Mouse (Mus musculus) heart, embryonic 11.5 days (tissue): ENCODE results near the gene Ing5. TPM values are rescaled to one million over a fixed set of nuclear protein-coding genes. Genes with fewer than 3 reads are reported as not detected.
"Not testable (repeated sequence)": the region's sequence is repeated elsewhere in the genome, so short reads cannot be mapped to it uniquely, and the experiment has no call there.

Experiments
- ATAC-seq: fragments of 200-750 bp; cut with Nextera tagmentation; replicated peaks from 2 replicates; pipeline ENCODE4 v1.8.0; 2017; ENCODE audit warnings: moderate library complexity; ENCODE audit not compliant: insufficient number of reproducible peaks, low FRiP score, low TSS enrichment
- H3K27ac ChIP-seq: fragments of 300-500 bp; sonication (generic); 2 replicates; pipeline ENCODE4 v1.5.1; 2014; ENCODE audit warnings: mild to moderate bottlenecking, low read depth, low read length
- H3K27me3 ChIP-seq: fragments of 300-500 bp; sonication (generic); 2 replicates; pipeline ENCODE4 v1.6.1; 2014; ENCODE audit warnings: mild to moderate bottlenecking, low read length, mixed read lengths; ENCODE audit not compliant: control insufficient read depth, insufficient read depth
- H3K36me3 ChIP-seq: fragments of 300-500 bp; sonication (generic); 2 replicates; pipeline ENCODE4 v1.6.1; 2014; ENCODE audit warnings: mild to moderate bottlenecking, low read length, moderate library complexity, mixed read lengths; ENCODE audit not compliant: control insufficient read depth, insufficient read depth
- H3K4me1 ChIP-seq: fragments of 300-500 bp; sonication (generic); 2 replicates; pipeline ENCODE4 v1.6.1; 2014; ENCODE audit warnings: low read length; ENCODE audit not compliant: control insufficient read depth, insufficient read depth
- H3K4me2 ChIP-seq: fragments of 300-500 bp; sonication (generic); 2 replicates; pipeline ENCODE4 v1.6.1; 2014; ENCODE audit warnings: mild to moderate bottlenecking, moderate library complexity
- H3K4me3 ChIP-seq: fragments of 300-500 bp; sonication (generic); 2 replicates; pipeline ENCODE4 v1.5.1; 2014; ENCODE audit warnings: low read depth, low read length
- H3K9ac ChIP-seq: fragments of 300-500 bp; sonication (generic); 2 replicates; pipeline ENCODE4 v1.6.1; 2014; ENCODE audit warnings: mild to moderate bottlenecking, low read depth, low read length, moderate library complexity
- H3K9me3 ChIP-seq: fragments of 300-500 bp; sonication (generic); replicated peaks from 2 replicates; pipeline ENCODE4 v1.6.1; 2016; ENCODE audit warnings: low read length; ENCODE audit not compliant: control insufficient read depth
- WGBS: fragments of 180-500 bp; shearing (Covaris S2); extraction: QIAGEN DNeasy Blood & Tissue Kit; methylation state at CpG from one replicate; pipeline ENCODE4 v1.1.7; 2014; ENCODE audit not compliant: insufficient replicate concordance; 5-methylcytosine and 5-hydroxymethylcytosine counted together
- polyA plus RNA-seq: library from polyadenylated mRNA; unstranded; fragments of >200 nt; fragmentation: Nextera tagmentation; extraction: Ambion mirVana; gene quantifications from 2 replicates; pipeline ENCODE4 v1.2.1, GENCODE M21; 2014

Gene Ing5
- polyA plus RNA-seq, 1 experiment from 2014 or later, result 15.5 TPM

DNA sequence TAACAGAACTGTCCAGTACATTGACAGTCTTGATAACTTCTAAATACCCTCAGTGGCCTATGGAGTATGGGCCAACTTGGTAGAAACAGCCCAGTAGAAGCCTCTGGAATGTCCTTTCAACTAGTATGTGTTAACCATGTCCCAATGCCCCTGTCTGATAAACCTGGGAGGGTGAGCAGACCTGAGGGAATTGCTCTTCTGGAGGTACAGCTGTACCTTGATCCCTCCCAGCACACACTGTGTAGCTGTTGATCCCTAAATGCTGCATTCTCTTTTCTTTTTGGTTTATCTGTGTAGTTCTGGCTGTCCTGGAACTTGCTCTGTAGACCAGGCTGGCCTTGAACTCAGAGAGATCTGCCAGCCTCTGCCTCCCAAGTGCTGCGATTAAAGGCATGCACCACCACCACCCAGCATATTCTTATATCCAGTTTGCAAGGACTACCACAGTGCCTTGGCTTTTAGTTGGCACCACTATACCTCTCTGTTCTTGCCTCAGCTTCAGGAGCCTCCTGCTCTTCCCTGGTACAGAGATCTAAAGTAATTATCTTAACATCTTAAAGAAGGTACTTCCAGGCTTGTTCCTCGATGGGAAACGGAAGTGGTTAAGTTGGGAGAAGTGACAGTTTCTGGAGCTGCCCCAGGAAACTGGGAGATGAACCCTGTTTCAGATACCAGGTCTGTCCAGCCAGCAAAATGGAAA is 20.2 kb downstream of the Ing5 start:
- Histone ChIP-seq H3K36me3 (peaks cover 15% of the 10 kb centered on the region), H3K4me1 (peaks cover 7% of the 10 kb centered on the region), H3K9ac (no peak overlapping the region), H3K27ac (peak overlapping the region; percentile 93; the same call in 1 of the 2 replicates), H3K4me2 (no peak overlapping the region), H3K4me3 (no peak overlapping the region), H3K27me3 (no peaks in the 10 kb centered on the region), H3K9me3 (no peaks in the 10 kb centered on the region)
- WGBS, result 72% methylated on average over 3 of the region's 3 CpGs
- ATAC-seq, result no peak

DNA sequence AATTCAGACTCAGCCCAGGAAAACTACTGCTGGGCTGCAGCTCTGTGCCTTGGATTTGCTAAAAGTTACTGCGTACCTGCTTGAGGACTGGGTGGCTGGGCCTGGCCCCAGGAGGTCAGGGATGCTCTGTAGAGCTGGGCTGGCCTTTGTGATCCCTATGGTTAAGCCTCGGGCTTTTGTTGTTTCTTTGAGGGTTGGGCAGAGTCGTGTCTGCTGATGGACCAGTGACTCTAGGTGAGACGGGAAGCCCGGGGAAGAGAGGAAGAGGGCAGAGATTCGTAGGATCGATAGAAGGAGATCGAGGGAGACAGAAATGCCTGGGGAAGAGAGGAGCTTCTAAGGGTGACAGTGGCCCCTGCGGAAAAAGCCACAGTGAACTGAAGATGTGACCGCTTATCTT is 20.8 kb downstream of the Ing5 start, which contains the start of gene D2hgdh:
Gene D2hgdh, plus strand, starts transcription at position 301 of the 400 bp plus-strand sequence.
- peak within 1 kb of the TSS; percentile 61 for H3K4me3 ChIP-seq
- peaks cover 7% of the 10 kb centered on the region for H3K4me1 ChIP-seq
- peak within 1 kb of the TSS; percentile 89 for H3K4me2 ChIP-seq
- no peaks in the 10 kb centered on the region for H3K9me3 ChIP-seq
- WGBS, result 6% methylated on average over 10 of the region's 10 CpGs
- no peaks in the 10 kb centered on the region for H3K27me3 ChIP-seq
- peak within 1 kb of the TSS; percentile 77 for H3K9ac ChIP-seq
- H3K27ac ChIP-seq, result peak within 1 kb of the TSS; percentile 93
- no peak; the same call in 1 of the 2 replicates for ATAC-seq
- peaks cover 8% of the 10 kb centered on the region for H3K36me3 ChIP-seq

DNA sequence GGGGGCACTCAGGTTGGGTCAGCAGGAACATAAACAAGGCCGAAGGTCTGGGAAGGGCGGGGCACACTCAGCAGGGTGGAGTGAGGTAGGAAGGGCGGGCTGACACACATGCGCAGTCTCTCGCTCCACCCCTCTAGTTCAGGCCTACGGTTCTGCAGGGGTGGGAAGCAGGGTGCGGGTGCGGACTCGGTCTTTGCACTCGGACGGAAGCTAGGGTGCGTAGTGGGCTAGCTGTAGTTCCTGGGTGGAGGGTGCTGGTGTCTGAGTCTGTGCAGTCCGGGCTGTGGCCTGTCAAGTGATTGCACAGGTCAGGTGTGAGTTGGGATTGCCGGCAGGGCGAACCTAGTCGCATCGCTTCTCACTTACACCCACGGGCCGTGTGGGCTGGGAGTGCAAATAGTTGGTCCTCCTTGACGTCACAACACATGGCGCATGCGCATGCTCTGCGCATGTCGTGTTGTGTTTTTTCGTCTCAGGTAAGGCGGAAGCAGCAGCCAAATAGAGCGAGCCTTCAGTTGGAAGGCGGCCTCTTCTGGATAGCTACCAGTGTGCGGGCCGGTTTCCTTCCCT is 21.4 kb downstream of the Ing5 start:
- H3K4me2 ChIP-seq, result peak overlapping the region; percentile 89
- peak overlapping the region; percentile 61 for H3K4me3 ChIP-seq
- peak; percentile 95 for ATAC-seq
- H3K27me3 ChIP-seq, result no peaks in the 10 kb centered on the region
- H3K9ac ChIP-seq, result peak overlapping the region; percentile 77
- H3K27ac ChIP-seq, result peak overlapping the region; percentile 93
- under 1% methylated on average over 30 of the region's 30 CpGs for WGBS
- H3K4me1 ChIP-seq, result peaks cover 7% of the 10 kb centered on the region
- no peaks in the 10 kb centered on the region for H3K9me3 ChIP-seq
- peaks cover 7% of the 10 kb centered on the region; the same call in 1 of the 2 replicates for H3K36me3 ChIP-seq

GRCm38 (mm10) chr1:93825771-93826539 is 22.2 kb downstream of the Ing5 start:
- ATAC-seq, result no peak
- 46% methylated on average over 27 of the region's 27 CpGs for WGBS
- Histone ChIP-seq H3K9ac (peak overlapping the region; percentile 77), H3K9me3 (no peaks in the 10 kb centered on the region), H3K4me3 (peak overlapping the region; percentile 61), H3K36me3 (peaks cover 5% of the 10 kb centered on the region; the same call in 1 of the 2 replicates), H3K4me1 (peaks cover 7% of the 10 kb centered on the region), H3K4me2 (peak overlapping the region; percentile 89), H3K27ac (peak overlapping the region; percentile 93), H3K27me3 (no peaks in the 10 kb centered on the region)

GRCm38 (mm10) chr1:93826540-93826835 is 22.7 kb downstream of the Ing5 start:
- ATAC-seq, result no peak
- Histone ChIP-seq H3K4me1 (peaks cover 7% of the 10 kb centered on the region), H3K27me3 (no peaks in the 10 kb centered on the region), H3K27ac (no peak overlapping the region), H3K36me3 (peaks cover 1% of the 10 kb centered on the region; the same call in 1 of the 2 replicates), H3K9me3 (no peaks in the 10 kb centered on the region), H3K9ac (no peak overlapping the region; the same call in 1 of the 2 replicates), H3K4me2 (peak overlapping the region; percentile 89), H3K4me3 (no peak overlapping the region)
- 91% methylated on average over 9 of the region's 9 CpGs for WGBS

GRCm38 (mm10) chr1:93832754-93833360 is 29.1 kb downstream of the Ing5 start:
- H3K27me3 ChIP-seq, ATAC-seq, H3K4me1 ChIP-seq, H3K4me2 ChIP-seq, H3K9ac ChIP-seq, H3K4me3 ChIP-seq, H3K36me3 ChIP-seq, H3K27ac ChIP-seq, H3K9me3 ChIP-seq: not testable (repeated sequence)
- WGBS, result 52% methylated on average over 1 of the region's 4 CpGs

DNA sequence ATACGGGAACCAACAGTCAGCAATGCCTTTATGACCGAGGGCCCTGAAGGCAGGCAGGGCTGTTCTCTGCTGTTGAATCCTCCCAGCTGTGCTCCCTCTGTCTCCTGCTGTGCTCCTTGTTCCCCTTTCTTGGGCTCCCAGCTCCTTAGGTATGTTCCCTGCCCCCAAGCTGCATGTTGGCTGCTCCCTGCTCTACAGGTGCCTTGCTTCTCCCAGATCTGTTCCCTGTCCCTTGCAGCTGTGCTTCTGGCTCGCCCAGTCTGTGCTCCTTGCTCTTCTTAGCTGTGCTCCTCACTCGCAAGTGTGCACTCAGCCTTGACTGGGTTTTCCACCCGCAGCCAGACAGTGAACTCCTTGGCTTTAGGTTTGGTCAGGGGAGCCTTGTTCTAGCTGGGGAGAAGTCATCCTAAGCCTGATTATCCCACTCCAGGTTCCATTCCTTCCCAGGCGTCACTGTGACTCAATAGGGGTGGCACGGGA is 30.9 kb downstream of the Ing5 start:
- ATAC-seq, result no peak
- no peak overlapping the region for H3K27ac ChIP-seq
- H3K9ac ChIP-seq, result no peak overlapping the region
- no peak overlapping the region for H3K4me2 ChIP-seq
- H3K9me3 ChIP-seq, result no peaks in the 10 kb centered on the region
- H3K27me3 ChIP-seq, result no peaks in the 10 kb centered on the region
- WGBS, result 88% methylated on average over 7 of the region's 7 CpGs
- no peaks in the 10 kb centered on the region for H3K4me1 ChIP-seq
- H3K36me3 ChIP-seq, result no peaks in the 10 kb centered on the region
- H3K4me3 ChIP-seq, result no peak overlapping the region

DNA sequence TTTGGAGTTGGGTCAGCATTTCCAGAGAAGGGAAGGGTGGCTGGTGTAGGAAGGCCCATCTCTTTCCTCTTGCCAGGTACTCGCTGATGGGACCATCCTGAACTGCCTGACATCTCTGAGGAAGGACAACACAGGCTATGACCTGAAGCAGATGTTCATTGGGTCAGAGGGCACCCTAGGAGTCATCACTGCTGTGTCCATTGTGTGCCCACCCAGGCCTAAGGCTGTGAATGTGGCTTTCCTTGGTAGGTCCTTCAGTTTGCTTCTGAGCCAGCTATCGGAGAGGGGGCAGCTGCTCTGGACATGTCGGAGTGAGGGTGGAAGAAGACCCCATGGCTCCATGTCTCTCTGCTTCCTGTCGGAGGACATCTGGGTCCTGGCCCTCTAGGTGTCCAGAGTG is 31.4 kb downstream of the Ing5 start:
- no peaks in the 10 kb centered on the region for H3K36me3 ChIP-seq
- no peak for ATAC-seq
- H3K9ac ChIP-seq, result no peak overlapping the region
- no peaks in the 10 kb centered on the region for H3K9me3 ChIP-seq
- no peak overlapping the region for H3K4me3 ChIP-seq
- no peaks in the 10 kb centered on the region for H3K27me3 ChIP-seq
- H3K4me2 ChIP-seq, result no peak overlapping the region
- no peaks in the 10 kb centered on the region for H3K4me1 ChIP-seq
- no peak overlapping the region for H3K27ac ChIP-seq
- WGBS, result 87% methylated on average over 4 of the region's 4 CpGs
